Mouse (Mus musculus) ES-Bruce4 (cell line): ENCODE measurements at regions not wholly inside any gene's neighbourhood (a gene's known extent, or its start where the extent isn't known, plus 50 kb on each side); places are given as distances from the start of the nearest gene placed in this dataset.

Experiments used
- CTCF ChIP-seq: IDR thresholded peaks from one replicate; pipeline ENCODE4 v1.8.1; 2011; ENCODE audit warnings: low read depth, low read length
- EP300 ChIP-seq: IDR thresholded peaks from 2 replicates; pipeline ENCODE4 v1.6.1; 2011; ENCODE audit warnings: low read depth, low read length; ENCODE audit not compliant: insufficient read depth
- POLR2A ChIP-seq: IDR thresholded peaks from one replicate; pipeline ENCODE4 v1.8.1; 2011; ENCODE audit warnings: low read length; ENCODE audit not compliant: insufficient read depth

- TF ChIP-seq CTCF (no peak), POLR2A (no peak), EP300 (no peak)
These were observed 404.5 kb downstream of the Sox11 start for GRCm38 (mm10) chr12:26937836-26938235.
